Mouse (Mus musculus) cortical plate, adult 2 months (tissue): ENCODE results near the gene Efemp2. TPM values are rescaled to one million over a fixed set of nuclear protein-coding genes. Genes with fewer than 3 reads are reported as not detected.
A peak's percentile ranks its signal among the peaks of the same experiment; 100 is the strongest.

Experiments used
- H3K27ac ChIP-seq: fragments of 200-500 bp; 2 replicates; pipeline ENCODE4 v1.5.1; 2012; ENCODE audit warnings: low read length, control low read depth, inconsistent platforms; ENCODE audit not compliant: insufficient read depth
- H3K4me1 ChIP-seq: fragments of 200-500 bp; 2 replicates; pipeline ENCODE4 v1.6.1; 2011; ENCODE audit warnings: low read length; ENCODE audit not compliant: control insufficient read depth, insufficient read depth
- H3K4me3 ChIP-seq: fragments of 200-500 bp; 2 replicates; pipeline ENCODE4 v1.5.1; 2011; ENCODE audit warnings: mild to moderate bottlenecking, low read length, control low read depth; ENCODE audit not compliant: insufficient read depth
- CTCF ChIP-seq: fragments of 200-500 bp; IDR thresholded peaks from 2 replicates; pipeline ENCODE4 v1.5.1; 2011; ENCODE audit warnings: mild to moderate bottlenecking, control low read depth, low read length; ENCODE audit not compliant: insufficient read depth; ENCODE audit errors: extremely low read depth
- POLR2A ChIP-seq: fragments of 200-500 bp; IDR thresholded peaks from 2 replicates; pipeline ENCODE4 v1.6.1; 2011; ENCODE audit warnings: mild to moderate bottlenecking, low read length, control low read depth; ENCODE audit not compliant: insufficient read depth; ENCODE audit errors: extremely low read depth
- polyA plus RNA-seq: library from polyadenylated mRNA; depleted of rRNA; stranded (reverse); fragments of >200 nt; gene quantifications from 2 replicates; pipeline ENCODE4 v1.2.3, GENCODE M21; 2012

The Efemp2 gene
- polyA plus RNA-seq, 1 experiment: 24.5 TPM

- H3K4me1 ChIP-seq: peaks cover 3% of the 10 kb centered on the region; the same call in 1 of the 2 replicates
- no peak for TF ChIP-seq CTCF
- TF ChIP-seq POLR2A: no peak
- peak overlapping the region; percentile 15; the same call in 1 of the 2 replicates for H3K27ac ChIP-seq
- H3K4me3 ChIP-seq: peak overlapping the region; percentile 35
These were observed 721 bp downstream of the Efemp2 start for GRCm38 (mm10) chr19:5474281-5475068.

GRCm38 (mm10) chr19:5475069-5475714 is 1.4 kb downstream of the Efemp2 start:
- no peak for TF ChIP-seq CTCF
- TF ChIP-seq POLR2A: no peak
- Histone ChIP-seq H3K4me3 (peak overlapping the region; percentile 35), H3K27ac (peak overlapping the region; percentile 15; the same call in 1 of the 2 replicates)

GRCm38 (mm10) chr19:5477004-5477667 is 3.4 kb downstream of the Efemp2 start:
- Histone ChIP-seq H3K4me3 (no peak overlapping the region), H3K4me1 (peaks cover 3% of the 10 kb centered on the region; the same call in 1 of the 2 replicates), H3K27ac (no peak overlapping the region)
- TF ChIP-seq CTCF (no peak), POLR2A (no peak)

More at GRCm38 (mm10) chr19:5475069-5475714, 1.4 kb downstream of the Efemp2 start:
- H3K4me1 ChIP-seq: peaks cover 3% of the 10 kb centered on the region; the same call in 1 of the 2 replicates

- H3K4me3 ChIP-seq: no peak overlapping the region
- H3K27ac ChIP-seq: no peak overlapping the region
- H3K4me1 ChIP-seq: peaks cover 3% of the 10 kb centered on the region; the same call in 1 of the 2 replicates
- TF ChIP-seq POLR2A (no peak), CTCF (no peak)
These were observed 4.0 kb downstream of the Efemp2 start for GRCm38 (mm10) chr19:5477668-5478300.

GRCm38 (mm10) chr19:5480016-5480415 is 6.3 kb downstream of the Efemp2 start:
- H3K4me3 ChIP-seq: no peak overlapping the region
- H3K4me1 ChIP-seq: peaks cover 3% of the 10 kb centered on the region; the same call in 1 of the 2 replicates
- no peak overlapping the region for H3K27ac ChIP-seq
- TF ChIP-seq POLR2A: no peak
- TF ChIP-seq CTCF: no peak

GRCm38 (mm10) chr19:5481398-5481797 is 7.6 kb downstream of the Efemp2 start:
- Histone ChIP-seq H3K27ac (no peak overlapping the region), H3K4me1 (peaks cover 3% of the 10 kb centered on the region; the same call in 1 of the 2 replicates), H3K4me3 (no peak overlapping the region)
- TF ChIP-seq CTCF (no peak), POLR2A (0 out of 2 replicates have a peak, but pooled peaks have one; percentile 14)

- no peak overlapping the region for H3K4me3 ChIP-seq
- peaks cover 2% of the 10 kb centered on the region; the same call in 1 of the 2 replicates for H3K4me1 ChIP-seq
- no peak for TF ChIP-seq CTCF
- TF ChIP-seq POLR2A: no peak
- H3K27ac ChIP-seq: no peak overlapping the region
These were observed 9.9 kb downstream of the Efemp2 start for GRCm38 (mm10) chr19:5483386-5484359.

DNA sequence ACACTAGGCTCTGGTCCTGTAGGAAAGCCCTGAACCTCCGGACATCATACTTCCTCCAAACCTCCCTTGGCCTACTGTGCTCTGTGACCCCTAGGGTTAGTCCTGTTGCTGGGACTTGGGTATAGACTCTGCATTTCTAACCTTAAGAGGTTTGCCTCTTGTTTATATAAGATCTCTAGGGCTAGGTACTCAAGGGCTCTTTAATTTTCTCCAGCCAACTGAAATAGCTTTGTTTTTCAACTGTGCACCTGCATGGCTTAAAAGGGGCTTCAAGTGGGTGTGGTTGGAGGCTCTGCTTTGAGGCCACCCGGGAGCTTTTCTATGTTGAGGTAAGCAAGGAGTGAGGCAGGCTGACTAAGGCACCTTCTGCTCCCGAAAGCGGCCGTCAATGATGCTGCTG is 10.7 kb downstream of the Efemp2 start:
- H3K4me1 ChIP-seq: peaks cover 2% of the 10 kb centered on the region; the same call in 1 of the 2 replicates
- no peak overlapping the region for H3K4me3 ChIP-seq
- no peak for TF ChIP-seq CTCF
- TF ChIP-seq POLR2A: no peak
- H3K27ac ChIP-seq: no peak overlapping the region

GRCm38 (mm10) chr19:5485371-5485770 is 11.6 kb downstream of the Efemp2 start:
- peaks cover 2% of the 10 kb centered on the region; the same call in 1 of the 2 replicates for H3K4me1 ChIP-seq
- TF ChIP-seq POLR2A: no peak
- TF ChIP-seq CTCF: no peak
- H3K27ac ChIP-seq: no peak overlapping the region
- no peak overlapping the region for H3K4me3 ChIP-seq
